Mouse (Mus musculus): ENCODE data around the gene Wdr19. TPM values are rescaled to one million over a fixed set of nuclear protein-coding genes. Genes with fewer than 3 reads are reported as not detected.

The Wdr19 gene
- polyA plus RNA-seq, 1 experiment: not detected

DNA sequence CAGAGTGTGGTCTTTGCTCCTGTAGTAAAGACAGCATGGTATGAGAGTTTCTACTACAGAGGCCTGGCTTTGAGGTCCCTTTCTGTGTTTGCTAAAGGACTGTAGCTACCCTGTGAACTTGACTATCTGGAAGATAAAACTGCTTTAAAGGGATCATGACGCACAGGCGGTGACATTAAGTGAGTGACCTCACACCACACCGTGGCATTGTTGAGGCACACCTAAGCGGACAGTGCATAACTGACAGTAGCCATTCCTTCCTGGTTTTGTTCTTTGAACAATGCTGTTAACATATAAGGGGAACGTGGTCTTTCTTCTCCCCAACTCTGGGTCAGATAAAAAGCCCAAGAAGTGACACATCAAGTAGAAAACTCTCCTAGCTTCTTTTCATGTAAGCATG is 24.6 kb downstream of the Wdr19 start:
- Histone ChIP-seq H3K4me3 (replicated peaks) (no peak overlapping the region), H3K27me3 (ENCODE audit: control insufficient read depth) (no peaks in the 10 kb centered on the region), H3K9me3 (ENCODE audit: control insufficient read depth, low read length) (no peaks in the 10 kb centered on the region), H3K36me3 (ENCODE audit: control insufficient read depth) (no peaks in the 10 kb centered on the region; the same call in 1 of the 2 replicates), H3K4me1 (ENCODE audit: control insufficient read depth) (no peaks in the 10 kb centered on the region)
- TF ChIP-seq GATA1 (IDR thresholded peaks at IDR 0.05; ENCODE audit: low read length): no peak
- no peak for TF ChIP-seq TAL1 (IDR thresholded peaks at IDR 0.05; ENCODE audit: low read length)

DNA sequence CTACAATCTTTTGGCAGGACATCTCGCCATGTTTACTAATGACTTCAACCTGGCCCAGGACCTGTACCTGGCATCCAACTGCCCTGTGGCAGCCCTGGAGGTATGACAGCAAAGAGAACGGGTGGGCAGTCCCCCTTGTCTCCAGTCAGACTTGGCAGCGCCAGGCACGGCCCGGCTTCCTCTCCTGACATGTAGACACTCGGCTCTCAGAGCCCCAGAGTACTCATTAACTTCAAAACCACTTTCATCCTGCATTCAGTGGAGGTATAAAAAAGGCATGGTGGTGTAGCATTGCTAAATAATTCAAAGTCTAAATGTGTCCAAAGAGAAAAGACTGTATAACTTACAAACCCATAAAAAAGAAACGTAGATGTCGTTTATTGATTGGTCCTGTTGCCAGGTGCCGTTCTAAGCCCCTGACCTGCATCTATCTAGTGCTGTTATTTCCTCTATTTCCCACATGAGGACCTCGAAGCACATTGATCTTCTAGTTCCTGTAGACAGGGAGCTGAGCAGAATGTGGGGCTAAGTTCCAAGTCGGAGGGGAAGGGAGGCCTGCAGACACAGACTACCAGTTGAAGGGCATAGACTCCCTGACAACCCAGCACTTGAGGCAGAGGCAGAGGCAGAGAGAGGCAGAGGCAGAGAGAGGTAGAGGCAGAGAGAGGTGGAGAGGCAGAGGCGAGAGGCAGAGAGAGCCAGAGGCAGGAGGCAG is 31.9 kb downstream of the Wdr19 start:
- Histone ChIP-seq H3K36me3 (ENCODE audit: control insufficient read depth) (no peaks in the 10 kb centered on the region; the same call in 1 of the 2 replicates), H3K9me3 (ENCODE audit: control insufficient read depth, low read length) (no peaks in the 10 kb centered on the region), H3K4me1 (ENCODE audit: control insufficient read depth) (no peaks in the 10 kb centered on the region), H3K4me3 (replicated peaks) (no peak overlapping the region), H3K27me3 (ENCODE audit: control insufficient read depth) (no peaks in the 10 kb centered on the region)
- no peak for TF ChIP-seq GATA1 (IDR thresholded peaks at IDR 0.05; ENCODE audit: low read length)

DNA sequence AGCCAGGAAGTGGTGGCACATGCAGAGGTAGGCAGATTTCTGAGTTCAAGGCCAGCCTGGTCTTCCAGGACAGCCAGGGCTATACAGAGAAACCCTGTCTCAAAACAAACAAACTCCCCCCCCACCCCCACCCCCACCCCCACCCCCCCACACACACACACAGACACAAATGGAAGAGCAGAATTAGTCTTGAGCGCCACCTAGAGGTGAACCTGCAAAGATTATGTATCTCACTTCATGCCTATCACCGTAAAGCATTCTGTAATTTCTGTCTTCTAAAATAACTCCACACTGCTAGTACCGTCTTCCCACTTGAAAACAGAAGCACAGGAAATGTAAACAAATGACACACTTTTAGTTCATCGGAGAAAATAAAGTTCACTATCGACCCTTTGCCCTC is 43.2 kb downstream of the Wdr19 start:
- Histone ChIP-seq H3K27me3 (ENCODE audit: control insufficient read depth) (no peaks in the 10 kb centered on the region), H3K4me3 (replicated peaks) (no peak overlapping the region), H3K4me1 (ENCODE audit: control insufficient read depth) (no peaks in the 10 kb centered on the region), H3K9me3 (ENCODE audit: control insufficient read depth, low read length) (no peaks in the 10 kb centered on the region), H3K36me3 (ENCODE audit: control insufficient read depth) (no peaks in the 10 kb centered on the region)
- TF ChIP-seq TAL1 (IDR thresholded peaks at IDR 0.05; ENCODE audit: low read length) (no peak), GATA1 (IDR thresholded peaks at IDR 0.05; ENCODE audit: low read length) (no peak)

DNA sequence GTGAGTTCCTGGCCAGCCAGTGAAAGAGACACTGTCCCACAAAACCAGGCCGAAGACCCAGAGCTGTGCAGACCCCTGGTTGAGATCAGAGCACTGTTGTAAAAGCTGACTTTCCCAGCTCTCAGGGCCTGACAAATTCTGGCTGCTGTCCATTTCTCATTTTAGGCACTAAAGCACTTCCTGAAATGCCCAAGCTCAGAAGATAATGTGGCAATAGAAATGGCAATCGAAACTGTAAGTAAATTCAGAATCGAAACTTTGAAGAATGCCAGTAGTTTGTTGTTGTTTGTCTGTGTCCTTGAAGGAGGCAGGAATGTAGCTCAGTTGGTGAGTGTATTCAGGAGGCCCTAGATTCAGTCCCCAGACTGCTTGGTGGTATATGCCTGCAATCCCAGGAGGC is 47.8 kb downstream of the Wdr19 start:
- Histone ChIP-seq H3K9me3 (ENCODE audit: control insufficient read depth, low read length) (no peaks in the 10 kb centered on the region), H3K4me3 (replicated peaks) (no peak overlapping the region), H3K4me1 (ENCODE audit: control insufficient read depth) (no peaks in the 10 kb centered on the region), H3K27me3 (ENCODE audit: control insufficient read depth) (no peaks in the 10 kb centered on the region), H3K36me3 (ENCODE audit: control insufficient read depth) (no peaks in the 10 kb centered on the region)
- TF ChIP-seq TAL1 (IDR thresholded peaks at IDR 0.05; ENCODE audit: low read length) (no peak), GATA1 (IDR thresholded peaks at IDR 0.05; ENCODE audit: low read length) (no peak)

DNA sequence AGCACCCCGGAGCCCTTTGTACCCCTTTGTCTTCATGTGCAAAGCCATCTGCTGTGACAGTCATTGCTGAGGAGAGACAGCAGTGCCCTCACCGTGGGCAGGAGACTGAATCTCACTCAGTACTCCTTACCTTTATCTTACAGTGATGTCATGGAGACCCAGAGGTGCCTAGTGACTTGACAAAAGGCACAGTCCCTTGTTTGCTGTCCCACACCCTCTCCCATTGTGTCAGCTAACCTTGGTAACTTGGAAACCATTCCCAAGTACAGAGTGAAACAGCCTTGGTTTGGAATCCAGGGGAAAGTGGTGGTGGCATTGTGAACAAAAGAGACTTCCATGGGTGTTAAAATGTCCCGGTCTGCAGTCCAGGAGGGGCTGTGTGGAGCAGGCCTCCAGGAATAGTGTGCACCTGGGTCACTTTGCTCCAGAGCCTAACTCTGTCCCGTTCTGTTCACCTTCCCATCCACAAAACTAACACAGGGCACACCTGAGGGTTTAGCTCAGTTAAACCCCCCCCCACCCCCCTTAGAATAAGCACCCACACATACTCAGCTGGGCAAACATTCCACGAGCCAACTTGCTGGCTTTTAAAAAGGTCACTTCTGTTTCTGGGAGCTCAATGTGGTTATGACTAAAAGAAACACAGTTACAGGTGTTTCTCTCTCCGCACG is 50.8 kb downstream of the Wdr19 start:
- Histone ChIP-seq H3K9me3 (ENCODE audit: control insufficient read depth, low read length) (no peaks in the 10 kb centered on the region), H3K27me3 (ENCODE audit: control insufficient read depth) (no peaks in the 10 kb centered on the region), H3K4me1 (ENCODE audit: control insufficient read depth) (no peaks in the 10 kb centered on the region), H3K36me3 (ENCODE audit: control insufficient read depth) (peaks cover 14% of the 10 kb centered on the region), H3K4me3 (replicated peaks) (no peak overlapping the region)
- TF ChIP-seq TAL1 (IDR thresholded peaks at IDR 0.05; ENCODE audit: low read length) (no peak), GATA1 (IDR thresholded peaks at IDR 0.05; ENCODE audit: low read length) (no peak)

DNA sequence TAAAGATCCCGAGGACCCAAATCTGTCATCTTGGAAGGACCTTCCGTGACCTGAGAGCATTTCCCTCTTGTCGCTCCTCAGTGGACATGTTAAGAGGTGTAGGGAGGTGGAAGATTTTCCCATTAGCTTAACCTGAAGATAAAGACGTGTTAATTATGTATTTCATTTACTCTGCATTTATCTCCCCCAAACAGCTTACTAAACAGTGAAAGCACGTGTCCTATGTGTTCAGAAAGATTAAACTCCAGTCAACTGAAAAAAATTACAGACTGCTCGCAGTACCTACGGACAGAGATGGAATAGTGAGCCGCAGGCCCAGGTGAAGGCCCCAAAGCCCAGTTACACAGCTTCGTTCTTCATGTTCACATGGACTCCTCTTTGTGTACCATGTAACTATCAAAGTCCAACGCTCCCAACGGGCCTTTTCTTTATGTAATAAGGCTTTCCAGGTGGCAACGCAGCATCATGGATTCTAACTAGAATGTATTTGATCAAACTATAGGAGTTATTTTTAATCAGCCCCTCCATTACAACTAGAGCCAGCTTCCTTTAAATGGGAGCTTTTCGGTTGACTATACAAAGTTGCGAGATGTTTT is 58.5 kb downstream of the Wdr19 start:
- no peak overlapping the region for H3K4me3 ChIP-seq (replicated peaks)
- no peaks in the 10 kb centered on the region for H3K9me3 ChIP-seq (ENCODE audit: control insufficient read depth, low read length)
- no peaks in the 10 kb centered on the region for H3K27me3 ChIP-seq (ENCODE audit: control insufficient read depth)
- peaks cover 7% of the 10 kb centered on the region for H3K4me1 ChIP-seq (ENCODE audit: control insufficient read depth)
- H3K36me3 ChIP-seq (ENCODE audit: control insufficient read depth): peaks cover 77% of the 10 kb centered on the region
- TF ChIP-seq GATA1 (IDR thresholded peaks at IDR 0.05; ENCODE audit: low read length): no peak
- no peak for TF ChIP-seq TAL1 (IDR thresholded peaks at IDR 0.05; ENCODE audit: low read length)

DNA sequence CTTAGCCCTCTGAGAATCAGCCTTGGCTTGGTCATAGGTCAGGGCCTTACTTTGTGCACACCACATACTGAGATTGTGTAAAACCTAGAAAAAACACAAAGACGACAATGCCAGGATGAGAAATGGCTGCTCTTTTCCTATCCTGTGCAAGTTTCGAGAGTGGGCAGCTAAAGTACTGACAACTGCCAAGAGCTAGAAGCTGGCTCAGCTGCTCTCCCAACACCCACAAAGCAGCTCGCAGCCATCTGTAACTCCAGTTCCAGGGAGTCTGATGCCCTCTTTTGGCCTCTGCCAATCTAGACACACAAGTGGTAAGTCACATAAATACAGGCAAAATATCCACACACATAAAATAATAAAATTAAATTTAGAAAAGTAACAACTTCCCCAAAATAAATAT is 74.5 kb downstream of the Wdr19 start:
- H3K36me3 ChIP-seq (ENCODE audit: control insufficient read depth): peaks cover 99% of the 10 kb centered on the region
- TF ChIP-seq GATA1 (IDR thresholded peaks at IDR 0.05; ENCODE audit: low read length) (no peak), TAL1 (IDR thresholded peaks at IDR 0.05; ENCODE audit: low read length) (no peak)
- H3K4me1 ChIP-seq (ENCODE audit: control insufficient read depth): no peaks in the 10 kb centered on the region
- no peaks in the 10 kb centered on the region for H3K9me3 ChIP-seq (ENCODE audit: control insufficient read depth, low read length)
- H3K27me3 ChIP-seq (ENCODE audit: control insufficient read depth): no peaks in the 10 kb centered on the region
- no peak overlapping the region for H3K4me3 ChIP-seq (replicated peaks)

DNA sequence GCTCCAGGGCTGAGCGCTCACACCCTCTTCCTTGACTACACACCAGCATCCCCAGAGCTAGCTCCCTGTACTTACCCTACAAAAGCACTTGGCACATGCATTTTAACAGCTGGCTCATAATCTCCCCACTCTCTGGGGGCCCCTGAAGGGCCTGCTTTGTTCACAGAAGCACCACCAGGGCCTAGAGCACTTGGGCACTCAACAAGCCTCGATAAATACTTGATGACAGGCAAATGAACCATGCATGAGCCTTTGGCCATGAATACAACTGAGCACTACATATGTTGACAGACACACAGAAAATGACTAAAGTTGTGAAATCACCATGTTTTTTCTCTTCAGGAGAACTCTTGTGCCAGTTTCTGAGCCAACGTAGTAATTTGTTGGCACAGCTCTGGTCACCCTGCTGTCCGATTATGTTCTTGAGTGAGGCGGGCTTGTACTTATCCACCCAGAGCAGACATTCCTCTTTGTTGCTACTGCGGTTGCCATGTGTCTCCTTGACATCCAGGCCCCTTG is 79.7 kb downstream of the Wdr19 start:
- H3K4me1 ChIP-seq (ENCODE audit: control insufficient read depth): no peaks in the 10 kb centered on the region
- TF ChIP-seq TAL1 (IDR thresholded peaks at IDR 0.05; ENCODE audit: low read length): no peak
- no peak for TF ChIP-seq GATA1 (IDR thresholded peaks at IDR 0.05; ENCODE audit: low read length)
- H3K27me3 ChIP-seq (ENCODE audit: control insufficient read depth): no peaks in the 10 kb centered on the region
- no peak overlapping the region for H3K4me3 ChIP-seq (replicated peaks)
- H3K36me3 ChIP-seq (ENCODE audit: control insufficient read depth): peaks cover 81% of the 10 kb centered on the region
- no peaks in the 10 kb centered on the region for H3K9me3 ChIP-seq (ENCODE audit: control insufficient read depth, low read length)

DNA sequence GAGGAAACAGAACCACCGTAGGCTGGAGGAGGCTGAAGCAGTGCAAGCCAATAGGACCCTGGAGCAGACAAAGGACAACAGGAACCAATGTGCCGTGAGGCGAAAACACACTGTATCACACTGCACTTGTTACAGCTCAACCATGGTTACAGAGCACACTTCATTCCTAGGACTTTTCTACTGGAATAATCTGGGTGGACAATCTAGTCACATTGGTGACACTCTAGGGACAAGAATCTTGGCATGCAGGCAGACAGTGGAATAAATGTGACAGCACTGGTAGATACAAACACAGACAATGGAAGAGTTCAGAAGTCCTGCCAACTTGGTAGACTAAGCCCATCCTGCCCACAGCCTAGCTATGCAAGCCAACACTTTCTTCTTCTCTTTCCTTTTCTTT is 81.7 kb downstream of the Wdr19 start:
- no peaks in the 10 kb centered on the region for H3K4me1 ChIP-seq (ENCODE audit: control insufficient read depth)
- peaks cover 81% of the 10 kb centered on the region for H3K36me3 ChIP-seq (ENCODE audit: control insufficient read depth)
- H3K27me3 ChIP-seq (ENCODE audit: control insufficient read depth): no peaks in the 10 kb centered on the region
- H3K9me3 ChIP-seq (ENCODE audit: control insufficient read depth, low read length): no peaks in the 10 kb centered on the region
- no peak overlapping the region for H3K4me3 ChIP-seq (replicated peaks)
- TF ChIP-seq TAL1 (IDR thresholded peaks at IDR 0.05; ENCODE audit: low read length) (no peak), GATA1 (IDR thresholded peaks at IDR 0.05; ENCODE audit: low read length) (no peak)

Data from erythroblast, embryonic 14.5 days (primary cell).